Mouse (Mus musculus) ES-E14 (cell line): ENCODE data around the gene Them7. TPM values are rescaled to one million over a fixed set of nuclear protein-coding genes. Genes with fewer than 3 reads are reported as not detected.

Experiments used
- DNase-seq: peaks from one replicate; pipeline ENCODE4 v3.0.0-alpha.2; 2013; ENCODE audit warnings: low read depth, low spot score
- H3K27ac ChIP-seq: 2 replicates; pipeline ENCODE4 v1.5.1; 2012; ENCODE audit warnings: low read depth, mild to moderate bottlenecking, low read length, moderate library complexity, mixed read lengths; ENCODE audit not compliant: poor library complexity, insufficient read depth, severe bottlenecking
- H3K36me3 ChIP-seq: 2 replicates; pipeline ENCODE4 v1.6.1; 2012; ENCODE audit warnings: mild to moderate bottlenecking, low read length, moderate library complexity, mixed read lengths; ENCODE audit not compliant: control insufficient read depth, poor library complexity, insufficient read depth, severe bottlenecking
- H3K4me1 ChIP-seq, 2 experiments: fragments of 150-350 bp in 1 of 2; sonication (generic) in 1 of 2; 2 replicates each; pipeline ENCODE4 v1.6.1; 2012; ENCODE audit warnings: low read length in 2 of 2, mild to moderate bottlenecking in 1 of 2, mixed read lengths in 1 of 2; ENCODE audit not compliant: control insufficient read depth in 2 of 2, insufficient read depth in 2 of 2, poor library complexity in 1 of 2
- H3K4me3 ChIP-seq, 2 experiments: fragments of 150-350 bp in 1 of 2; sonication (generic) in 1 of 2; 2 replicates each; pipeline ENCODE4 v1.5.1; 2012; ENCODE audit warnings: low read length in 2 of 2, low read depth in 1 of 2, mild to moderate bottlenecking in 1 of 2, mixed read lengths in 1 of 2; ENCODE audit not compliant: insufficient read depth in 1 of 2, poor library complexity in 1 of 2, severe bottlenecking in 1 of 2
- H3K9ac ChIP-seq: 2 replicates; pipeline ENCODE4 v1.6.1; 2012; ENCODE audit warnings: low read depth, mild to moderate bottlenecking, low read length, mixed read lengths; ENCODE audit not compliant: poor library complexity, insufficient read depth, severe bottlenecking
- H3K9me3 ChIP-seq: fragments of 150-350 bp; sonication (generic); 2 replicates; pipeline ENCODE4 v1.6.1; 2012; ENCODE audit warnings: low read depth, mild to moderate bottlenecking, low read length; ENCODE audit not compliant: control insufficient read depth, insufficient read depth
- CHD2 ChIP-seq: IDR thresholded peaks from 2 replicates; pipeline ENCODE4 v1.6.1; 2014; ENCODE audit warnings: mild to moderate bottlenecking, low read depth, low read length, inconsistent platforms
- HCFC1 ChIP-seq: IDR thresholded peaks from 2 replicates; pipeline ENCODE4 v1.6.1; 2012; ENCODE audit warnings: low read length, inconsistent platforms, borderline replicate concordance; ENCODE audit not compliant: insufficient read depth
- MAFK ChIP-seq: IDR thresholded peaks from 2 replicates; pipeline ENCODE4 v1.6.1; 2014; ENCODE audit warnings: mild to moderate bottlenecking, low read depth, low read length, inconsistent platforms; ENCODE audit not compliant: insufficient read depth
- ZC3H11A ChIP-seq: IDR thresholded peaks from 2 replicates; pipeline ENCODE4 v1.6.1; 2012; ENCODE audit warnings: low read depth, mild to moderate bottlenecking, inconsistent platforms, low read length, borderline replicate concordance
- ZNF384 ChIP-seq: IDR thresholded peaks from 2 replicates; pipeline ENCODE4 v1.6.1; 2012; ENCODE audit warnings: low read depth, low read length, inconsistent platforms
- in situ Hi-C, 2 experiments: fragments of 600-800 bp; cut with MboI; formaldehyde crosslinking; loops; one replicate each; pipeline ENCODE4 v1.15.1; 2025; ENCODE audit warnings: low sequenced_read_pairs in 2 of 2, inconsistent platforms in 1 of 2; ENCODE audit not compliant: unreplicated experiment in 2 of 2
- total RNA-seq: library from RNA; depleted of rRNA; stranded (reverse); fragments of 300-350 nt; gene quantifications from 2 replicates; pipeline ENCODE4 v1.2.3, GENCODE M21; 2012

Gene Them7
- total RNA-seq, 1 experiment = not detected

DNA sequence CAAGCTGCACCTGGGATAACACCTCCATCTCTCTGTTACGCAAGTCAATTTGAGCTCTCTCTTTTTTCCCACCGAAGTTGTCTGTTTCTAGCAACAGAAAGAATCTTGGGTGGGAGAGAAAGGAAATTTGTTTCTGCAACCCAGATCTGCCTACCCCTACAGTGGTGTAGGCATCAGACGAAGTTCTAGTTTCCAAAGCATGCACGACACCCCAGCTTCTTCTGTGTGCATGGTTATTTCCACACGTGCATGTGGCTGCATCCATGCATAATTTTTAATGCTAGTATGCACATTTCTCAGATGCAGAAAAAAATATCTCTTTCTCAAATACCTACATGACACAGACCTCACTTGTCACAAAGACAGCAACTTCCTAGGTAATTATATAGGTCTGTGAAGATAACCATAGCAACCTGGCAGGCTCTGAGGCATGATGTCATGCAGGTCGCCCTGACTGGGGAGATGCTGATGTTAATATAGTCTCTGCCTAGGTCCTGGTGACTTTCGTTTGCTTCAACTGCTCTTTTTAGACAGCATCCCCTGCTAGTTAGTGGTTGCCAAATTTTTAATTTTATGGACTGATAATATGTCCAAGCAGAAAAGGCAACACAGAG lies 192.0 kb downstream of the Them7 start:
- peaks cover 0 to 3% of the 10 kb centered on the region in 2 experiments; a peak in 1 of 4 replicates for H3K4me1 ChIP-seq
- H3K9ac ChIP-seq = no peak overlapping the region
- H3K4me3 ChIP-seq = no peak overlapping the region
- in situ Hi-C loops = no loop called here
- DNase-seq = no peak
- H3K27ac ChIP-seq = no peak overlapping the region
- TF ChIP-seq MAFK (no peak), ZNF384 (no peak), CHD2 (no peak), HCFC1 (no peak), ZC3H11A (no peak)
- H3K9me3 ChIP-seq = no peaks in the 10 kb centered on the region
- H3K36me3 ChIP-seq = no peaks in the 10 kb centered on the region

- Histone ChIP-seq H3K4me3 (no peak overlapping the region), H3K36me3 (no peaks in the 10 kb centered on the region), H3K27ac (no peak overlapping the region), H3K9me3 (no peaks in the 10 kb centered on the region), H3K4me1 (peaks cover 0 to 3% of the 10 kb centered on the region in 2 experiments; a peak in 1 of 4 replicates), H3K9ac (no peak overlapping the region)
- no peak for DNase-seq
- no peak for TF ChIP-seq MAFK
- TF ChIP-seq ZC3H11A = no peak
- no peak for TF ChIP-seq CHD2
- TF ChIP-seq HCFC1 = no peak
- no peak for TF ChIP-seq ZNF384
- in situ Hi-C loops = no loop called here
Observed at GRCm38 (mm10) chr2:105416660-105417348, 192.7 kb downstream of the Them7 start.

DNA sequence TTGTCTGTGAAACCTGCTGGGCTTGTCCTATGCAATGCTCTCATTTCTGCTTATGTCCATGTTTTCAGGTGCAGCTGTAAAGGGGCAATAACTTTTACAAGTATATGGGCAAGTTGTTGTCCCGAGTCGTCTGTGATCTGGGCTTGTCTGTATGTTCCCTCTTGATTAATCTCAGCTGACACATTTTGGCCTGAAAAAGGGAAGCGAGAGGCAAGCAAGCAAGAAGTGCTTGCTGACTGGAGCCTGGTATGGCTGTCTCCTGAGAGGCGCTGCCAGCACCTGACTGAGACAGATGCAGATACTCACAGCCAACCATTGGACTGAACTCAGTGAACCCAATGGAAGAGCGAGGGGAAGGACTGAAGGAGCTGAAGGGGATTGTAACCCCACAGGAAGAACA lies 193.5 kb downstream of the Them7 start:
- Histone ChIP-seq H3K36me3 (no peaks in the 10 kb centered on the region), H3K27ac (no peak overlapping the region), H3K4me1 (peaks cover 0 to 3% of the 10 kb centered on the region in 2 experiments; a peak in 1 of 4 replicates), H3K4me3 (no peak overlapping the region), H3K9me3 (no peaks in the 10 kb centered on the region), H3K9ac (no peak overlapping the region)
- TF ChIP-seq CHD2 (no peak), ZNF384 (no peak), ZC3H11A (no peak), HCFC1 (no peak), MAFK (no peak)
- in situ Hi-C loops = no loop called here
- DNase-seq = no peak

DNA sequence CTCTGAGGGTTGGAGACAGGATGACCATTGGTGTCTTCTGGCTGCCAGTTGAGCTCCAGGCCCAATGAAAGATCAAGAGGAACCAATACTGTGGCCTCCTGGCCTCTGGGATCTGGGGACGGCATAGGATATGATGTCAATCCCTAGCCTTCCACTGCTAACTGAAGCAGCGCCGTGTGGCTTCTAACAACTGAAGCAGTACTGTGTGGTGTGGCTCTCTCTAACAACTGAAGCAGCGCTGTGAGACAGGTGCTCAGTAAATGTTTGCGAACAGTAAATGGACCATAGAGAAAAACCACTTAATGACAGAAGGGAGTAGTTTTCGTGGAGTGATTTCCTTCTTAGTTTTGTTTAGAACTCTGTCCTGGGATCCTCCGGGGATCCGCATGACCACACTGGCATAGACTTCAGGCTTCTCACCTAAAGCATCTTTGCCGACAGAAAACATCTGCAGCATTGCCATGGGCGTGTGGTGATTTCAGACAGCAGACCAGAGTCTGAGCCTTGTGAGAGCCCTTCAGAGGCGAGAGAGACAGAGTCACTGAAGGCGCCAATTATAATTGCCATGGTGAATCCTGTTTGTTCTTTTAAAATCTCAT lies 194.6 kb downstream of the Them7 start:
- no peaks in the 10 kb centered on the region for H3K36me3 ChIP-seq
- TF ChIP-seq HCFC1 (no peak), ZC3H11A (no peak), CHD2 (no peak), MAFK (no peak), ZNF384 (no peak)
- H3K27ac ChIP-seq = no peak overlapping the region
- no peaks in the 10 kb centered on the region for H3K9me3 ChIP-seq
- no peak overlapping the region for H3K9ac ChIP-seq
- H3K4me3 ChIP-seq = no peak overlapping the region
- in situ Hi-C loops = no loop called here
- no peak for DNase-seq
- peaks cover 0 to 3% of the 10 kb centered on the region in 2 experiments; a peak in 1 of 4 replicates for H3K4me1 ChIP-seq
